Comparison of ENCODE assay signal across 25 mouse cellular contexts in genomic region chr7:80855316-80855715, GRCm38 (mm10). TPM values are rescaled to one million over a fixed set of nuclear protein-coding genes. Genes with fewer than 3 reads are reported as not detected.
A peak's percentile ranks its signal among the peaks of the same experiment; 100 is the strongest.
DNase-seq lines count a peak whose midpoint lies in the region; ATAC-seq and TF ChIP-seq lines count a peak whose summit lies in the region.
"Had no signal": no experiment of that assay in that cellular context is flagged by ENCODE, and none has a peak within 500 bp of the region (broad histone marks: within the 10 kb centered on the region; RNA-seq: fewer than 3 reads in every experiment).

No protein-coding gene starts in this region.

- DNase-seq in forebrain, postnatal 0 days = peak; percentile 22
- peak in 1 of 2 experiments; percentile 47 for DNase-seq in layer of hippocampus, adult 2 months (ENCODE audit: low spot score in 2 of 2)
- no peak for DNase-seq in layer of hippocampus, adult 9-10 months (ENCODE audit: low spot score)
- peak; percentile 67 for DNase-seq in Muller cell, postnatal 12 days (ENCODE audit: inconsistent ontology term)
- no peak for DNase-seq in adrenal gland, postnatal 10 days
- DNase-seq: adrenal gland, adult 2 months; adrenal gland, postnatal 36 days; cerebellum, adult 11 months; cerebellum, adult 8-10 months; cerebellum, postnatal 14 days; embryo, embryonic 11 days; gastrocnemius, postnatal 14 days; heart, adult 2 months; heart, postnatal 14 days had no signal

- ATAC-seq in forebrain, postnatal 0 days = peak; percentile 38
- no peak for ATAC-seq in forebrain, embryonic 13.5 days
- 0 out of 2 replicates have a peak, but pooled peaks have one; percentile 17 for ATAC-seq in midbrain, embryonic 16.5 days
- no peak for ATAC-seq in midbrain, embryonic 13.5 days
- ATAC-seq: forebrain, embryonic 15.5 days had no signal

- no peaks in the 10 kb centered on the region for H3K9me3 ChIP-seq in forebrain, postnatal 0 days (ENCODE audit: low read length)
- no peaks in the 10 kb centered on the region for H3K9me3 ChIP-seq in forebrain, embryonic 13.5 days (replicated peaks)
- H3K9me3 ChIP-seq in midbrain, embryonic 16.5 days (replicated peaks; ENCODE audit: control insufficient read depth, low read length, poor library complexity, severe bottlenecking) = no peaks in the 10 kb centered on the region
- no peaks in the 10 kb centered on the region for H3K9me3 ChIP-seq in midbrain, embryonic 13.5 days
- H3K9me3 ChIP-seq: embryonic facial prominence, embryonic 15.5 days; forebrain, embryonic 10.5 days; forebrain, embryonic 15.5 days; heart, embryonic 15.5 days had no signal

- H3K9ac ChIP-seq in forebrain, postnatal 0 days = no peak overlapping the region
- no peak overlapping the region for H3K9ac ChIP-seq in forebrain, embryonic 13.5 days
- H3K9ac ChIP-seq in midbrain, embryonic 16.5 days (ENCODE audit: low read depth, low read length) = no peak overlapping the region
- H3K9ac ChIP-seq in midbrain, embryonic 13.5 days (replicated peaks) = no peak overlapping the region
- H3K9ac ChIP-seq: embryonic facial prominence, embryonic 15.5 days; forebrain, embryonic 15.5 days; heart, embryonic 15.5 days had no signal

- H3K4me2 ChIP-seq in forebrain, postnatal 0 days (ENCODE audit: low read depth) = no peak overlapping the region
- no peak overlapping the region for H3K4me2 ChIP-seq in forebrain, embryonic 13.5 days
- no peak overlapping the region for H3K4me2 ChIP-seq in midbrain, embryonic 16.5 days (ENCODE audit: low read length)
- H3K4me2 ChIP-seq in midbrain, embryonic 13.5 days (replicated peaks) = no peak overlapping the region
- H3K4me2 ChIP-seq: embryonic facial prominence, embryonic 15.5 days; forebrain, embryonic 15.5 days; heart, embryonic 11.5 days; heart, embryonic 15.5 days had no signal

- no peak overlapping the region; the same call in 1 of the 2 replicates for H3K27ac ChIP-seq in forebrain, postnatal 0 days (ENCODE audit: low read depth, low read length)
- no peak overlapping the region for H3K27ac ChIP-seq in forebrain, embryonic 13.5 days
- H3K27ac ChIP-seq in layer of hippocampus, adult 2 months = peak overlapping the region; percentile 56; the same call in 1 of the 2 replicates
- no peak overlapping the region for H3K27ac ChIP-seq in midbrain, embryonic 16.5 days (ENCODE audit: low read length)
- no peak overlapping the region for H3K27ac ChIP-seq in midbrain, embryonic 13.5 days
- H3K27ac ChIP-seq: embryonic facial prominence, embryonic 15.5 days; forebrain, embryonic 10.5 days; forebrain, embryonic 15.5 days; heart, adult 2 months; heart, embryonic 15.5 days had no signal

- H3K36me3 ChIP-seq in forebrain, postnatal 0 days (ENCODE audit: insufficient read depth) = no peaks in the 10 kb centered on the region
- no peaks in the 10 kb centered on the region for H3K36me3 ChIP-seq in forebrain, embryonic 13.5 days (ENCODE audit: poor library complexity, severe bottlenecking)
- H3K36me3 ChIP-seq in midbrain, embryonic 16.5 days (ENCODE audit: control insufficient read depth, insufficient read depth, low read length) = no peaks in the 10 kb centered on the region
- H3K36me3 ChIP-seq in midbrain, embryonic 13.5 days = no peaks in the 10 kb centered on the region
- H3K36me3 ChIP-seq: embryonic facial prominence, embryonic 15.5 days; forebrain, embryonic 10.5 days; forebrain, embryonic 15.5 days; heart, embryonic 15.5 days had no signal

- H3K4me3 ChIP-seq in forebrain, postnatal 0 days (ENCODE audit: low read depth, low read length) = no peak overlapping the region
- no peak overlapping the region for H3K4me3 ChIP-seq in forebrain, embryonic 13.5 days
- H3K4me3 ChIP-seq in layer of hippocampus, adult 2 months = no peak overlapping the region
- H3K4me3 ChIP-seq in midbrain, embryonic 16.5 days (ENCODE audit: low read depth, low read length) = no peak overlapping the region
- no peak overlapping the region for H3K4me3 ChIP-seq in midbrain, embryonic 13.5 days (replicated peaks)
- H3K4me3 ChIP-seq: embryonic facial prominence, embryonic 15.5 days; erythroblast, embryonic 14.5 days; forebrain, embryonic 10.5 days; forebrain, embryonic 15.5 days; heart, adult 2 months; heart, embryonic 15.5 days had no signal

- no peaks in the 10 kb centered on the region for H3K27me3 ChIP-seq in forebrain, postnatal 0 days (ENCODE audit: insufficient read depth, low read length)
- no peaks in the 10 kb centered on the region for H3K27me3 ChIP-seq in forebrain, embryonic 13.5 days
- H3K27me3 ChIP-seq in midbrain, embryonic 16.5 days (ENCODE audit: control insufficient read depth, insufficient read depth, low read depth, low read length) = no peaks in the 10 kb centered on the region
- 0 out of 2 replicates have a peak, but pooled peaks cover 2% of the 10 kb centered on the region for H3K27me3 ChIP-seq in midbrain, embryonic 13.5 days
- H3K27me3 ChIP-seq: embryonic facial prominence, embryonic 15.5 days; forebrain, embryonic 15.5 days; heart, embryonic 15.5 days had no signal

- no peak for TF ChIP-seq CTCF in forebrain, postnatal 0 days (IDR thresholded peaks at IDR 0.05; ENCODE audit: low read depth)
- no peak for TF ChIP-seq CTCF in layer of hippocampus, adult 2 months (conservative IDR thresholded peaks at IDR 0.05)

- peaks cover 4% of the 10 kb centered on the region; the same call in 1 of the 2 replicates for H3K4me1 ChIP-seq in forebrain, postnatal 0 days (ENCODE audit: insufficient read depth)
- 0 out of 2 replicates have a peak, but pooled peaks cover 4% of the 10 kb centered on the region for H3K4me1 ChIP-seq in forebrain, embryonic 13.5 days
- H3K4me1 ChIP-seq in midbrain, embryonic 16.5 days (ENCODE audit: control insufficient read depth, insufficient read depth, low read length) = peaks cover 3% of the 10 kb centered on the region; the same call in 1 of the 2 replicates
- peaks cover 3% of the 10 kb centered on the region for H3K4me1 ChIP-seq in midbrain, embryonic 13.5 days (replicated peaks)

RNA-seq across cellular contexts. Expression of gene Zscan2, which starts 5.4 kb away (rescaled TPM):
- 29.1 and 38.3 TPM in 2 replicates for total RNA-seq in forebrain, postnatal 0 days (2014; rRNA removed)
- 1.6 and 3.3 TPM in 2 replicates for polyA plus RNA-seq in forebrain, postnatal 0 days (2015; fragmentation: Nextera tagmentation; extraction: Ambion mirVana)
- 5.1 and 5.2 TPM in 2 replicates for polyA plus RNA-seq in forebrain, embryonic 13.5 days (2015; fragmentation: Nextera tagmentation; extraction: Ambion mirVana)
- 10 to 100 TPM; 15.1 to 17.4 TPM for total RNA-seq in layer of hippocampus, adult 2 months (2021)
- 4.0 TPM in 2 replicates for polyA plus RNA-seq in midbrain, embryonic 16.5 days (2015; fragmentation: Nextera tagmentation; extraction: Ambion mirVana)
- polyA plus RNA-seq in midbrain, embryonic 13.5 days (2015; fragmentation: Nextera tagmentation; extraction: Ambion mirVana) = 6.1 and 6.6 TPM in 2 replicates
- total RNA-seq in adrenal gland, postnatal 10 days (2021) = 1 to 10 TPM; 6.5 to 6.8 TPM

RNA-seq across cellular contexts. Expression of gene Iqgap1, which starts 29.5 kb away (rescaled TPM):
- 30.1 and 35.9 TPM in 2 replicates for total RNA-seq in forebrain, postnatal 0 days (2014; rRNA removed)
- polyA plus RNA-seq in forebrain, postnatal 0 days (2015; fragmentation: Nextera tagmentation; extraction: Ambion mirVana) = 8.6 and 11.5 TPM in 2 replicates
- polyA plus RNA-seq in forebrain, embryonic 13.5 days (2015; fragmentation: Nextera tagmentation; extraction: Ambion mirVana) = 19.7 and 20.6 TPM in 2 replicates
- total RNA-seq in layer of hippocampus, adult 2 months (2021) = 10 to 100 TPM; 19.4 to 21.6 TPM
- 17.5 and 21.2 TPM in 2 replicates for polyA plus RNA-seq in midbrain, embryonic 16.5 days (2015; fragmentation: Nextera tagmentation; extraction: Ambion mirVana)
- polyA plus RNA-seq in midbrain, embryonic 13.5 days (2015; fragmentation: Nextera tagmentation; extraction: Ambion mirVana) = 19.9 and 21.7 TPM in 2 replicates
- total RNA-seq in adrenal gland, postnatal 10 days (2021) = 10 to 100 TPM; 76.2 to 86.8 TPM

RNA-seq across cellular contexts. Expression of gene Wdr73, which starts 45.8 kb away (rescaled TPM):
- total RNA-seq in forebrain, postnatal 0 days (2014; rRNA removed) = 48.4 and 54.0 TPM in 2 replicates
- polyA plus RNA-seq in forebrain, postnatal 0 days (2015; fragmentation: Nextera tagmentation; extraction: Ambion mirVana) = 38.6 and 41.2 TPM in 2 replicates
- polyA plus RNA-seq in forebrain, embryonic 13.5 days (2015; fragmentation: Nextera tagmentation; extraction: Ambion mirVana) = 46.0 and 48.0 TPM in 2 replicates
- total RNA-seq in layer of hippocampus, adult 2 months (2021) = 10 to 100 TPM; 31.2 to 33.3 TPM
- 35.1 and 36.3 TPM in 2 replicates for polyA plus RNA-seq in midbrain, embryonic 16.5 days (2015; fragmentation: Nextera tagmentation; extraction: Ambion mirVana)
- polyA plus RNA-seq in midbrain, embryonic 13.5 days (2015; fragmentation: Nextera tagmentation; extraction: Ambion mirVana) = 41.2 and 44.3 TPM in 2 replicates
- total RNA-seq in adrenal gland, postnatal 10 days (2021) = 10 to 100 TPM; 24.9 to 27.1 TPM

RNA-seq across cellular contexts. Expression of gene Nmb, which starts 49.6 kb away (rescaled TPM):
- 8.6 and 13.5 TPM in 2 replicates for total RNA-seq in forebrain, postnatal 0 days (2014; rRNA removed)
- 10.9 and 13.9 TPM in 2 replicates for polyA plus RNA-seq in forebrain, postnatal 0 days (2015; fragmentation: Nextera tagmentation; extraction: Ambion mirVana)
- 6.6 and 7.6 TPM in 2 replicates for polyA plus RNA-seq in forebrain, embryonic 13.5 days (2015; fragmentation: Nextera tagmentation; extraction: Ambion mirVana)
- 10 to 100 TPM; 10.7 to 13.7 TPM for total RNA-seq in layer of hippocampus, adult 2 months (2021)
- polyA plus RNA-seq in midbrain, embryonic 16.5 days (2015; fragmentation: Nextera tagmentation; extraction: Ambion mirVana) = 4.6 and 5.9 TPM in 2 replicates
- 6.3 and 6.6 TPM in 2 replicates for polyA plus RNA-seq in midbrain, embryonic 13.5 days (2015; fragmentation: Nextera tagmentation; extraction: Ambion mirVana)
- 1 to 10 TPM; 4.0 to 4.7 TPM for total RNA-seq in adrenal gland, postnatal 10 days (2021)
- total RNA-seq: common myeloid progenitor, adult 5-6 weeks; hematopoietic stem cell, adult 5-6 weeks had no signal
- polyA plus RNA-seq: erythroblast, embryonic 14.5 days had no signal

Comparison
In these comparisons a context has a peak if more than half of its experiments do, and no peak if none do; other contexts are left out.
1. ATAC-seq: peak in forebrain, postnatal 0 days (single experiment) and midbrain, embryonic 16.5 days (single experiment); none in forebrain, embryonic 13.5 days (single experiment) and midbrain, embryonic 13.5 days (single experiment).
2. DNase-seq: peak in forebrain, postnatal 0 days (single experiment) and Muller cell, postnatal 12 days (single experiment); none in layer of hippocampus, adult 9-10 months (single experiment) and adrenal gland, postnatal 10 days (single experiment).